Mouse (Mus musculus): Measurements from ENCODE around the gene Tmem56.

GRCm38 (mm10) chr3:121242941-121243340 lies 40.0 kb downstream of the Tmem56 start:
- TF ChIP-seq CTCF (IDR thresholded peaks at IDR 0.05; ENCODE audit: insufficient read depth, low read length) (no peak), POLR2A (IDR thresholded peaks at IDR 0.05; ENCODE audit: borderline replicate concordance, extremely low read depth, low read depth, low read length) (no peak)
